Mouse (Mus musculus) olfactory bulb, adult 2 months (tissue): ENCODE measurements at regions not wholly inside any gene's neighbourhood (a gene's known extent, or its start where the extent isn't known, plus 50 kb on each side); places are given as distances from the start of the nearest gene placed in this dataset.

Source experiments
- CTCF ChIP-seq: fragments of 200-500 bp; IDR thresholded peaks from 2 replicates; pipeline ENCODE4 v1.5.1; 2012; ENCODE audit warnings: low read depth, mild to moderate bottlenecking, low read length, moderate library complexity; ENCODE audit not compliant: insufficient read depth
- POLR2A ChIP-seq: fragments of 200-500 bp; IDR thresholded peaks from 2 replicates; pipeline ENCODE4 v1.6.1; 2012; ENCODE audit warnings: mild to moderate bottlenecking, low read depth, low read length, moderate library complexity; ENCODE audit not compliant: insufficient read depth

DNA sequence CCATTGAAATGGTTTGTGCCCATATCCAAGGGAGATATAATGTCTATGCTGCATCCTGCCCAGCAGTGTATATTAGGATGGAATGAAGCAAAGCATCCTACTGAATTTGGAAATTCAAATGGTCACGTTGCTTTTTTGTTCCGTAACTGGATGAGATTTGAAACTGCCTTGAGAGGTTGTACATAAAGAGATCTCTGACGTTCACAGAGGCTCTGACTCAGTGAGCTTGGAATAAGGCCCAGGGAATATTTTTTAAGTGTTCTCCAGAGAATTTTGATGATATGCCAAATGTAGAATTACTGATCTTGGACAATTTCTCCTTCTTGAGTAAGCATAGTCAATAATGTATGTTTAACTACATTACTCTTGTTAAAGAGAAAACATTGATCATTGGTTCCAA, 104.2 kb downstream of the Aldh8a1 start:
- TF ChIP-seq POLR2A: no peak
- TF ChIP-seq CTCF: no peak
